Mouse (Mus musculus): Measurements from ENCODE around the gene Dst.

- no peak for TF ChIP-seq SRF (IDR thresholded peaks at IDR 0.05; ENCODE audit: control insufficient read depth, insufficient read length, low read depth)
- no peak for TF ChIP-seq POLR2A (IDR thresholded peaks at IDR 0.05; ENCODE audit: insufficient read length, low read depth)
- TF ChIP-seq CEBPB (IDR thresholded peaks at IDR 0.05; ENCODE audit: insufficient read depth, poor library complexity, severe bottlenecking) = no peak
- no peak for TF ChIP-seq MAX (IDR thresholded peaks at IDR 0.05; ENCODE audit: low read depth)
- no peak for TF ChIP-seq POLR2AphosphoS2 (IDR thresholded peaks at IDR 0.05; ENCODE audit: insufficient read length, low read depth)
- no peak for TF ChIP-seq TCF12 (IDR thresholded peaks at IDR 0.05; ENCODE audit: insufficient read depth, poor library complexity, severe bottlenecking)
Observed at GRCm38 (mm10) chr1:34164616-34165295, 256.7 kb downstream of the Dst start.

All from myocyte (in vitro differentiated cells).